Mouse (Mus musculus) lung, adult 18-20 months (tissue): ENCODE results near the gene Bcl2a1d.
"Not testable (repeated sequence)": the region's sequence is repeated elsewhere in the genome, so short reads cannot be mapped to it uniquely, and the experiment has no call there.

Source experiments
- DNase-seq, 2 experiments: peaks; one replicate each; pipeline ENCODE4 v3.0.0; 2022; ENCODE audit warnings: mixed read lengths in 2 of 2

The Bcl2a1d gene

GRCm38 (mm10) chr9:88731728-88732127 is at the start of gene Bcl2a1d:
Bcl2a1d (minus strand) TSS chr9:88731914.
- peak in 1 of 2 experiments; percentile 40 for DNase-seq

DNA sequence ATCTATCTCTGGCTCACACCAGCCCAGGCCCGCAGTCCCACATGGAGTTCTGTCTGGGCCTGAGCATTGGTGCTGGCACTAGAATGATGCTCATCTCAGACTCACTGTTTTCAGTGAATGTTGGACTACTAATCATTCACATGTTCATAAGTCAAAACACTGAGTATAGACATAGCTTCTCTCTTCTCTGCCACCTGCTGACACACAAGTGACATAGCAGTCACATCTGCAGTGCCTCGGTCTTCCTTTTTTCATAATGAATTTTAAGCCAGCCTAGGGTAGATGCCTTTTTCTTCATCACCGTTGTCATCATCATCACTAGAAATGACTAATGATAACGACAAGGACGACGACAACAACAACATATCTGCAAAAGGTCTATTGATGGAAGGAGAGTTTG is 38.5 kb upstream of the Bcl2a1d start:
- DNase-seq = not testable (repeated sequence)

GRCm38 (mm10) chr9:88769470-88769869 is 37.8 kb upstream of the Bcl2a1d start:
- not testable (repeated sequence) for DNase-seq

DNA sequence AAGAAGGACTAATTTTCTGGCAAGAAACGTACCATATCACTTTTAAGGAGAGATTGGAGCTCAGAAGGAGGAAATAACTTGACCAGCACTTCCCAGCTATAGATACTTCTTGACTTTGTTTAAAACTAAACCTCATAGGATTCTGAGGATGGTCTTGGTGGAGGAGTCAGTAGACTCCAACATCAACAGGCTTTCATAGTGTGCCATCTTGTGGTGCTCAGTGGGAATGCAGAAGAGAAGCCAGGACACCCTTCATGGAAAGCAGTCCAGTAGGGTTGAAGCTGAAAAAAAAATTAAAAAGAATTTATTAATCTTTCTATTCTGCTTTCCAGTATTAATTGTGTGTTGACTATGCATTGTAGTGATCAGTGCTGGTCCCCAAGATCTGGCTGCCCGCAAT is 15.0 kb upstream of the Bcl2a1d start:
- peak; percentile 21 to 28 for DNase-seq

DNA sequence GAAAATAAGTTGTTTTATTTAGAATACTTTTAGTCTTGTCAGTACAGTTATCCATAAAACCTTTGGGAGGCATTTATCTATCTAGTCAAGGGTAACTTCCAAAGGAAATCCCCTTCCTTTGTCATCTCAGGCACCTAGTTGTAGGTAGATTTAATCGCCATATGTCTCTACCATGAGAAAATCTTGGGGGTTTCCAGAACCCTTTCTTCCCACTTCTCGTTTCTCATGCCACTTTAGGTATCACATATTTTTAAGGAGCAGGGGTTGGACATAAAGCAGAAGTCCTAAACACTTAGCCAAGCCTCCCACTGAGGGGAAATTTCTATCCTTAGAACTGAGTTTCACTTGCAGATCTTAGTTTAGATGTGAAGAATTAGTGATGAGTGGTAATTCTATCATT is 14.3 kb upstream of the Bcl2a1d start:
- not testable (repeated sequence) for DNase-seq

GRCm38 (mm10) chr9:88735289-88735688 is 3.6 kb upstream of the Bcl2a1d start:
- not testable (repeated sequence) for DNase-seq

- peak; percentile 50 to 79 for DNase-seq
These were observed 1.5 kb upstream of the Bcl2a1d start for GRCm38 (mm10) chr9:88733182-88733581.

DNA sequence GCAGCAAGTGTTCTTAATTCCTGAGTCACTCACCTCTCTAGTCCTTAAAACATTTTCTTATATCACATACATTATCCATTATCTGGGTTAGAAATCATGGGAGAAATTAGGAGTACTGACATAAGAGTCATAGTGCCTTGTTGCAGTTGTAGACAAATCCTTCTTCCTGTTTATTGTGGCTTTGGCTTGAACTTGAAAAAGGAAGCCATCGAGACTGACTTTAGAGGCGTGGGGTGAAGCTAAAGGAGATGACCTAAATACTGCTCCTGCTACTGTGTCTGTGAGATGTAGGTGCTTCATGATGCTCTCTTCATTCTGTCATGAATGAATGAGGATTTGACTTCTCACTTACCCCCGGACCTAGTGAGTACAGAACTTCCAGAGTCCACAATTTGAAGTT is 620 bp upstream of the Bcl2a1d start:
- DNase-seq = not testable (repeated sequence)

GRCm38 (mm10) chr9:88728311-88728710 is 3.4 kb downstream of the Bcl2a1d start:
- not testable (repeated sequence) for DNase-seq

GRCm38 (mm10) chr9:88721628-88722027 is 10.1 kb downstream of the Bcl2a1d start:
- DNase-seq = not testable (repeated sequence)

DNA sequence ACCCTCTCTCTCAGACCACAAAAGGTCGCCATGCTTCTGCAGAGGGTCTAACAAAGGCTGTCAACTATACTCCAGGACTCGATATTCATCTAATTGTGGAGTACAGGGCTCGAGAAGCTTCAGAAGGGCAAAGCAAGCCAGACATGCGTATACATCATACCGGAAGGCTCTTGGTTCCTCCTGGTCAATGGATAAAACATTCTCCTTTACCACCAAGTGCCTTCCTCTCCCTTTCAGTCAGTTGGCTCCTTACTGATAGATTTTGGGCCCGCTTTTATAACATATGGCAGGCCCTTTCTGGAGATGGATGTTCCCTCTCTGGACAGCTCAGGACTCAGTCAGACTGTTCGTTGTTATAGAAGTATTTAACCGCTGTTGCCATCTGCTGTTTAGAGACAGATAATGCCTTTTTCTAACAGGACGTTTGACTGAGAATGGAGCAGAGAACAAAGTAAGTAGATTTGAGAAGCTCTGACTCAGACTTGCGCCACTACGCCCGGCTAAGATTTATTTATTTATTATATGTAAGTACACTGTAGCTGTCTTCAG is 11.7 kb downstream of the Bcl2a1d start, which contains the start of gene Mthfsl:
Gene Mthfsl, minus strand, starts transcription at position 308 of the 549 bp plus-strand sequence.
- peak in 1 of 2 experiments; percentile 54 for DNase-seq

- peak in 1 of 2 experiments; percentile 11 for DNase-seq
These were observed 12.4 kb downstream of the Bcl2a1d start for GRCm38 (mm10) chr9:88719073-88719921.

- DNase-seq = not testable (repeated sequence)
These were observed 13.1 kb downstream of the Bcl2a1d start for GRCm38 (mm10) chr9:88718593-88718992.

- peak; percentile 46 to 65 for DNase-seq
These were observed 13.6 kb downstream of the Bcl2a1d start for GRCm38 (mm10) chr9:88718140-88718539.

- not testable (repeated sequence) for DNase-seq
These were observed 17.2 kb downstream of the Bcl2a1d start for GRCm38 (mm10) chr9:88714515-88714914.

DNA sequence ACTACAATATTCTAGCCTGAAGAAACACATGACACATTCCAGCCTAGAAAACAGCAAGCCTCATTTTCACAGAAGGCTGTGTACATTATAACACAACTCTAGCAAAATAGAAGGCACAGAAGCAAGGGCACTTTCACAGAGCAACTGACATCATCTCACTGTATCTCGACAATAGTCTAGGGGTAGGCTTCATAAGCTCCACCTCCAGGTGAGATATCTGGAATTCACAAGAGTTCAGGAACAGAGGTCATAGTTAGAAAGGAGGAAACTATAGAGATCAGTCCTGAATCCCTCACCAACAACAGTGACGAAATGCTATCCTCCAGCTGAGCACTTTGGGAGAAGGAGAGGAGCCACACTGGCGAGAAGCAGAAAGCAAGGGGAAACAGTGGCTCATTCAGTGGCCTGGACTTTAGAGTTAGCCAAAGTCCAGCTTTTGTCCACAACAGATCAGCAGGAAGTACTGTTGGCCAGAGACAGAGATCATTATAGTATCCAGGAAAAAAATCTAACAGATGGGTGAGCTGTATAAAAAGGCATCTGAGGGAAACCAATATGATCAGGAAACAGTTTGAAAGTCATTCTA is 19.5 kb downstream of the Bcl2a1d start:
- not testable (repeated sequence) for DNase-seq

GRCm38 (mm10) chr9:88710910-88711438 is 20.7 kb downstream of the Bcl2a1d start:
- not testable (repeated sequence) for DNase-seq

DNA sequence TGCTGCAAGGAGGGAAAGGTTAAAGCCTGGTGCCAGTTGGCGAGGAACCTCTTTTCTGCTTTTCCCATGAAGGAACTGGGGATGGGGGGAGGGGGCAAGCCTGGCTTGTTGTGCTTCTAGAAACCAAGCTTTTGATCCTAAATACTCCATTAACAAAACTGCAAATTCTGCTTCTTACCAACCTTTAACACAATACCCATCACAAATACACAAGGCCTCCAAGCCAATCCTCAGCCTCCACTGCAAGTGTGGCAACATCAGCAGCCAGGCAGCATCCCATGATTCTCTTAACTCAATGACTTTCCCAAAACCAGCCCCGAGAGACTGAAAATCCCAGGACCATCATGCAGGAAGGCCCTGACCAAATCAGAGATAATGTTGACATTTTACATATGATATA is 21.3 kb downstream of the Bcl2a1d start:
- not testable (repeated sequence) for DNase-seq

DNA sequence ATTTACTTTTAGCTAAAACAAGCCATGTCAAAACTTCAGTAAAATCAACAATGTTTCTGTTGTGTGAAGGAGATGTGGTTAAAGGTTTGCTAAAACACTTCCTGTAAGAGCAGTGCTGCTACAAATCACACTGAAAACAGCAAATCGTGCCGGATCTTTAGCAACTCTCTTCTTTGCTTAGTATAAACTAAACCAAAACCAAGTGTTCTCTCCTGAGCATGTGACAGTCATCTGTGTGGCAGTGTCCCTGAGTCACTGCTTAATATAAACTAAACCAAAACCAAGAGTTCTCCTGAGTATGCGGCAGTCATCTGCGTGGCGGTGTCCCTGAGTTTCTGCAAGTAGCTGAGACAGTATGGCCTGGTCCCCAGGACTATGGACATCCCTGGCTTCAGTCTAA is 21.9 kb downstream of the Bcl2a1d start:
- not testable (repeated sequence) for DNase-seq

DNA sequence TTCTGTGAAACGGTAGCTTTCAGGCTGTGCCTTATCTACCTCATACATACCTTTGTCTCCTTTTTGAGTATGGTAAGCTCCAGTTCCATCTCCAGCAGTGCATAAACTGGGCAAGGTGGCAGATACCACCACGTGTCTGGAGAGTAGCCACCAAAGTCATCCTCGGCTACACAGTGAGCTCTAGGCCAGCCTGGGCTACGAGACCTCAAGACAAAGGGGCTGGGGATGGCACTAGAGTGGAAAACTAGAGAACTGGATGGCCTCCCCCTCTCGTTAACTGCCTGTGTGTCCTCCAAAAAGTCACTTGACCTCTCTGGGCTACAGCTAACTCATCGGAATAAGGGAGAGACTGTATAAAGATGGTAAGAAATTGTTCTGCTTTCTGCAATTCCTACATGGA is 22.4 kb downstream of the Bcl2a1d start:
- no peak for DNase-seq

GRCm38 (mm10) chr9:88706700-88707099 is 25.0 kb downstream of the Bcl2a1d start:
- no peak for DNase-seq

DNA sequence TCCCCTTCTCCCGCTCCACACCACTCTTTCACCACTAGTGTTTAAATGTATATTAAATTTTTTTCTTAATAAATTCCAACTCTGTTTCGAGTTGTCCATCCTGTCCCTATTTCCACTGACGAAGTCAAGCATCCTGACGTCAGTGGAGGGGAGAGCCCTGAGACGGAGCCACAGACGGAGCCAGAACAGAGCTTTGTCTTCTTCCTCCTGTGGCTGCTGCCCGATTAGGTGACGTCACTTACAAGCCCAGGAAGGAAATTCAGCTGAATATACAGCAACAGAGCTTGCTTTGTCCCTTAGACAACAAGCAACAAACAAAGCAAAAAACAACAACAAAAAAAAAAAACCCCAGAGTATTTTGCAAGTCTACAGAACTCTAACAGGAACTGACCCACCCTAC is 26.6 kb downstream of the Bcl2a1d start:
- DNase-seq = not testable (repeated sequence)

DNA sequence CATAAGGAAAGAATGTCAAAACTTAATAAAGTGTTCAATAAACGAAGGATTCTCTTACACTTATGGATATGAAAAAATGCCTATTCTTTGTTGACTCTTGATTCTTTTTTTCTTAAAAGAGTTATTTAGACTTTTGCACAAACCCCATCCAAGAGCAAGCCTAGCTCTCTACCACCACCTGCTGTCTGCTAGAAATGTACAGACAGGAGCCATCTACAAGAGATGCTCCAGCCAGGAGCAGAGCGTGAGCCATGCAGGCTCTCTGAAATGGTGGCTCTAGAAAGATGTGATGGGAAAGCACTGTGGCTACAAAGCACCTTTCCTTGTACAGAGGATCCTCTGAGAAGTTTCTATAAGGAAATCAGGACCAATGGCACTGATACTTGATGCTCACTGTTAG is 33.0 kb downstream of the Bcl2a1d start:
- DNase-seq = not testable (repeated sequence)
